10 mouse cellular contexts compared by ENCODE assay signal in genomic region chr9:65640838-65641410, GRCm38 (mm10). TPM values are rescaled to one million over a fixed set of nuclear protein-coding genes. Genes with fewer than 3 reads are reported as not detected.
DNase-seq lines count a peak whose midpoint lies in the region; ATAC-seq and TF ChIP-seq lines count a peak whose summit lies in the region.
"Had no signal": no experiment of that assay in that cellular context is flagged by ENCODE, and none has a peak within 500 bp of the region (broad histone marks: within the 10 kb centered on the region; RNA-seq: fewer than 3 reads in every experiment).

No protein-coding gene starts in this region.

- H3K27ac ChIP-seq in heart, embryonic 10.5 days: peak overlapping the region; percentile 86
- H3K27ac ChIP-seq in neural tube, embryonic 15.5 days (replicated peaks): no peak overlapping the region
- H3K27ac ChIP-seq in kidney, embryonic 16.5 days (ENCODE audit: low read length): peak overlapping the region; percentile 34; the same call in 1 of the 2 replicates
- no peak overlapping the region for H3K27ac ChIP-seq in layer of hippocampus, adult 2 months

- H3K36me3 ChIP-seq in heart, embryonic 10.5 days: peaks cover 3% of the 10 kb centered on the region; the same call in 1 of the 2 replicates
- no peaks in the 10 kb centered on the region for H3K36me3 ChIP-seq in neural tube, embryonic 15.5 days
- H3K36me3 ChIP-seq in kidney, embryonic 16.5 days (ENCODE audit: insufficient read depth, low read length): no peaks in the 10 kb centered on the region

- no peak overlapping the region for H3K9ac ChIP-seq in neural tube, embryonic 15.5 days (replicated peaks)
- H3K9ac ChIP-seq in kidney, embryonic 16.5 days (replicated peaks; ENCODE audit: low read length): no peak overlapping the region

- DNase-seq in heart, embryonic 10.5 days (ENCODE audit: low spot score): no peak
- DNase-seq in heart, adult 11 months: no peak
- DNase-seq in neural tube, embryonic 10.5 days (ENCODE audit: extremely low spot score, low spot score): peak; percentile 23
- DNase-seq in urinary bladder, postnatal 10 days (ENCODE audit: low spot score): no peak
- DNase-seq in gastrocnemius, adult 8-10 months (ENCODE audit: low spot score in 2 of 2): no peak
- DNase-seq in layer of hippocampus, adult 2 months (ENCODE audit: low spot score in 2 of 2): no peak
- DNase-seq: adrenal gland, postnatal 25 days; liver had no signal

- peaks cover 75% of the 10 kb centered on the region for H3K4me1 ChIP-seq in heart, embryonic 10.5 days
- H3K4me1 ChIP-seq in neural tube, embryonic 15.5 days: 0 out of 2 replicates have a peak, but pooled peaks cover 4% of the 10 kb centered on the region
- H3K4me1 ChIP-seq in kidney, embryonic 16.5 days (ENCODE audit: insufficient read depth, low read length): peaks cover 47% of the 10 kb centered on the region

- no peaks in the 10 kb centered on the region for H3K9me3 ChIP-seq in heart, embryonic 10.5 days
- no peaks in the 10 kb centered on the region for H3K9me3 ChIP-seq in neural tube, embryonic 15.5 days (replicated peaks)
- no peaks in the 10 kb centered on the region for H3K9me3 ChIP-seq in kidney, embryonic 16.5 days (ENCODE audit: low read length)

- no peak for TF ChIP-seq CTCF in layer of hippocampus, adult 2 months (conservative IDR thresholded peaks at IDR 0.05)

- 2% methylated on average over 5 of the region's 5 CpGs for WGBS in heart, embryonic 10.5 days
- WGBS in neural tube, embryonic 15.5 days: 3% methylated on average over 5 of the region's 5 CpGs
- WGBS in kidney, embryonic 16.5 days: 7% methylated on average over 5 of the region's 5 CpGs

- H3K4me3 ChIP-seq in heart, embryonic 10.5 days: peak overlapping the region; percentile 5; the same call in 1 of the 2 replicates
- H3K4me3 ChIP-seq in neural tube, embryonic 15.5 days (replicated peaks): no peak overlapping the region
- H3K4me3 ChIP-seq in kidney, embryonic 16.5 days (ENCODE audit: low read length): no peak overlapping the region
- no peak overlapping the region for H3K4me3 ChIP-seq in layer of hippocampus, adult 2 months

- no peak for ATAC-seq in neural tube, embryonic 15.5 days (ENCODE audit: low FRiP score)
- no peak for ATAC-seq in kidney, embryonic 16.5 days (ENCODE audit: low FRiP score, low TSS enrichment)

- H3K4me2 ChIP-seq in neural tube, embryonic 15.5 days: no peak overlapping the region
- H3K4me2 ChIP-seq in kidney, embryonic 16.5 days (replicated peaks; ENCODE audit: low read depth, low read length): peak overlapping the region; percentile 32

- no peaks in the 10 kb centered on the region for H3K27me3 ChIP-seq in heart, embryonic 10.5 days (ENCODE audit: insufficient read depth, poor library complexity, severe bottlenecking)
- no peaks in the 10 kb centered on the region for H3K27me3 ChIP-seq in neural tube, embryonic 15.5 days (replicated peaks)
- no peaks in the 10 kb centered on the region for H3K27me3 ChIP-seq in kidney, embryonic 16.5 days (ENCODE audit: insufficient read depth, low read length)

RNA-seq across cellular contexts. Expression of gene Rbpms2, which starts 11.5 kb away (rescaled TPM):
- polyA plus RNA-seq in heart, embryonic 10.5 days (2016; fragmentation: Nextera tagmentation; extraction: Ambion mirVana): 117 and 179 TPM in 2 replicates
- 3.1 and 4.9 TPM in 2 replicates for polyA plus RNA-seq in neural tube, embryonic 15.5 days (2015; fragmentation: Nextera tagmentation; extraction: Ambion mirVana)
- 34.4 and 36.3 TPM in 2 replicates for polyA plus RNA-seq in kidney, embryonic 16.5 days (2015; fragmentation: Nextera tagmentation; extraction: Ambion mirVana)
- total RNA-seq in gastrocnemius, adult 8-10 months (2022): 1 to 10 TPM in 3 of 4 experiments, under 1 TPM in 1; 0.97 to 2.0 (median 1.6) TPM
- total RNA-seq in layer of hippocampus, adult 2 months (2021): 1 to 10 TPM; 2.1 to 2.8 TPM

RNA-seq across cellular contexts. Expression of gene Oaz2, which starts 26.9 kb away (rescaled TPM):
- 268 and 288 TPM in 2 replicates for polyA plus RNA-seq in heart, embryonic 10.5 days (2016; fragmentation: Nextera tagmentation; extraction: Ambion mirVana)
- polyA plus RNA-seq in neural tube, embryonic 15.5 days (2015; fragmentation: Nextera tagmentation; extraction: Ambion mirVana): 383 and 395 TPM in 2 replicates
- 317 and 362 TPM in 2 replicates for polyA plus RNA-seq in kidney, embryonic 16.5 days (2015; fragmentation: Nextera tagmentation; extraction: Ambion mirVana)
- 100 to 1,000 TPM; 192 to 246 (median 237) TPM for total RNA-seq in gastrocnemius, adult 8-10 months (2022)
- total RNA-seq in layer of hippocampus, adult 2 months (2021): 100 to 1,000 TPM; 199 to 204 TPM

RNA-seq across cellular contexts. Expression of gene Pif1, which starts 54.0 kb away (rescaled TPM):
- polyA plus RNA-seq in heart, embryonic 10.5 days (2016; fragmentation: Nextera tagmentation; extraction: Ambion mirVana): 16.7 and 17.7 TPM in 2 replicates
- 2.7 and 4.7 TPM in 2 replicates for polyA plus RNA-seq in neural tube, embryonic 15.5 days (2015; fragmentation: Nextera tagmentation; extraction: Ambion mirVana)
- 15.5 and 16.9 TPM in 2 replicates for polyA plus RNA-seq in kidney, embryonic 16.5 days (2015; fragmentation: Nextera tagmentation; extraction: Ambion mirVana)
- total RNA-seq in gastrocnemius, adult 8-10 months (2022): not detected
- under 1 TPM; 0.17 to 0.38 TPM for total RNA-seq in layer of hippocampus, adult 2 months (2021)

Comparison
In these comparisons a context has a peak if more than half of its experiments do, and no peak if none do; other contexts are left out.
1. H3K27ac ChIP-seq: peak in heart, embryonic 10.5 days (single experiment) and kidney, embryonic 16.5 days (single experiment); none in neural tube, embryonic 15.5 days (single experiment) and layer of hippocampus, adult 2 months (single experiment).